Mouse (Mus musculus) embryonic fibroblast, embryonic 13.5 days (primary cell): ENCODE measurements around the gene Endou.

Source experiments
- CTCF ChIP-seq: IDR thresholded peaks from 2 replicates; pipeline ENCODE4 v1.5.1; 2011; ENCODE audit warnings: mild to moderate bottlenecking, control low read depth, low read length, moderate library complexity, borderline replicate concordance; ENCODE audit not compliant: insufficient read depth
- POLR2A ChIP-seq: IDR thresholded peaks from 2 replicates; pipeline ENCODE4 v1.6.1; 2011; ENCODE audit warnings: low read depth, mild to moderate bottlenecking, control low read depth, low read length, moderate library complexity

DNA sequence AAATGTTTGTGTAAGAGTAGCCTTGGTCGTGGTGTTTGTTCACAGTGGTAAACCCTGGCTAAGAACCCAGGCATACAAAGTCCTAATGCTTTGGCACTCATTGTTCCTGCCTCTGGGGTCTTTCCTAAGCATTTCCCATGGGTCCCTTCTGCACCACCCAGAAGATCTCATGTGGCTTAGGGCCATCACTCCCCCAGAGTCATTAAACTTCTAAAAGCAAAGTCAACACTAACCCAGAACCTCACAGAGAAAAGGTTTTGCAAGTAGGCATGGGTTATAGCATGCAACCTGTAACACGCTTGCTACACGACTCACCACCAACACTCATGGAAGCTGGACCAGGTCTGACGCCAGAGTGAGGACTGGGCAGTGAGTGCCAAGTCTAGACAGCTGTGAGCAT, 56.7 kb downstream of the Endou start:
- no peak for TF ChIP-seq CTCF
- TF ChIP-seq POLR2A, result no peak
